Mouse (Mus musculus) midbrain, embryonic 10.5 days (tissue): ENCODE data around the gene Fto. TPM values are rescaled to one million over a fixed set of nuclear protein-coding genes. Genes with fewer than 3 reads are reported as not detected.

Source experiments
- DNase-seq: peaks from one replicate; pipeline ENCODE4 v3.0.0-alpha.2; 2017; ENCODE audit warnings: low spot score
- H3K27ac ChIP-seq: fragments of 300-500 bp; sonication (generic); replicated peaks from 2 replicates; pipeline ENCODE4 v1.5.1; 2016; ENCODE audit warnings: mild to moderate bottlenecking
- H3K27me3 ChIP-seq: fragments of 300-500 bp; sonication (generic); 2 replicates; pipeline ENCODE4 v1.6.1; 2016; ENCODE audit warnings: low read depth, mild to moderate bottlenecking; ENCODE audit not compliant: poor library complexity, severe bottlenecking
- H3K36me3 ChIP-seq: fragments of 300-500 bp; sonication (generic); 2 replicates; pipeline ENCODE4 v1.6.1; 2016; ENCODE audit warnings: mild to moderate bottlenecking, moderate library complexity
- H3K4me1 ChIP-seq: fragments of 300-500 bp; sonication (generic); 2 replicates; pipeline ENCODE4 v1.6.1; 2016
- H3K4me3 ChIP-seq: fragments of 300-500 bp; sonication (generic); 2 replicates; pipeline ENCODE4 v1.5.1; 2016; ENCODE audit warnings: mild to moderate bottlenecking, moderate library complexity
- H3K9me3 ChIP-seq: fragments of 300-500 bp; sonication (generic); replicated peaks from 2 replicates; pipeline ENCODE4 v1.6.1; 2016; ENCODE audit warnings: mild to moderate bottlenecking
- WGBS: fragments of 180-500 bp; shearing (Covaris S2); methylation state at CpG from one replicate; pipeline ENCODE4 v1.1.7; 2016; 5-methylcytosine and 5-hydroxymethylcytosine counted together
- polyA plus RNA-seq: library from polyadenylated mRNA; unstranded; fragments of >200 nt; fragmentation: Nextera tagmentation; extraction: Ambion mirVana; gene quantifications from 2 replicates; pipeline ENCODE4 v1.2.1, GENCODE M21; 2016

Gene Fto
- polyA plus RNA-seq, 1 experiment from 2014 or later: 91.3 TPM

DNA sequence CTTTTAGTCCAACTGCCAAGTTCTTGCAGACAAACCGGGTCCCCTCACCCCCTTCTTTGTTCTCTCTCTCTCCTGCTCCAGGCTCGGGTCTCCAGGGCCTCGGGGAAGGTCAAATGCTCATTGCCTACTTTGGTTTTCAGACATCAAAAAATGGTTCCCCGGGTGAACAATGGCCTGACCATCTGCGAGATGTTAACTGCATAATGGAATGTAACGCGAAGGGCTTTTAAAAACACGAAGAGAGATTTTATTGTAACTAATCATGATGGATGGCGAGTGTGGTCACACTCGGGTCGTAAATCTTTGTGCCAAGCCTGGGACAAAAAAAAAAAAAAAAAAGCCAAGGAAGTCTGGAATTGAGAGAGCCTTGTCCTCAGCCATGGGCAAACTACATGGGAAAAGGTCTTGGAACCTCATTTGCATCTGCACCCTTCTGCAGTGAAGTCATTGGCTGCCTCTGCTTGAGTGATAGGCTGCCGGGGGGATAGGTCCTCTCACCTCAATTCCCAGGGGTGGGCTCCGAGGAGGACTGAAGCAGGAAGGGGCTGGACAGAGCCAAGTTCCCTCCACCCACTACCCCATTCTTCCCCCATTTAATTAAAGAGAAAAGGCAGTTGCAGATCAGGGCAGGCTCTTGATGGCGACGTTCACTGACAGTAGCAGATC is 378.9 kb downstream of the Fto start:
- WGBS: 63% methylated on average over 15 of the region's 15 CpGs
- peaks cover 13% of the 10 kb centered on the region for H3K4me1 ChIP-seq
- H3K9me3 ChIP-seq: no peaks in the 10 kb centered on the region
- H3K4me3 ChIP-seq: no peak overlapping the region
- no peaks in the 10 kb centered on the region for H3K36me3 ChIP-seq
- no peak for DNase-seq
- no peak overlapping the region for H3K27ac ChIP-seq
- peaks cover 22% of the 10 kb centered on the region for H3K27me3 ChIP-seq

DNA sequence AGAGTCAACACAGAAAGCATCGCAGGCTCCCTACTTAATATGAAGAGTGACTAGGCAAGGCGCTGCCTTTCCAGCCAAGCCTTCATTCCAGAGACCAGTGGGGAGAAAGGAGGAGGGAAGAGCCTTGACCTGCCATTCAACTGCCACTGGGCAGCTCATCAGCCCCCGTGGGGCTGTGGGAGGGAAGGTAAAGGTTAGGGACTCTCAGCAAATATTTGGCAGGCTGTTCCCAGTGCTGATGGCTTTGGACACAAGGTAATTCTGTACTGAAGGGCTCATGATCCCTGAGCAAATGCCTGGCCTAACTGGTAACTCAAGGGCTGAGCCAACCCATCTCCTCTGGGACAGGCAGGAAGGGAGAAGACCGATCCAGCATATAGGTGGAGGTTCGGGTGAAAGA is 393.2 kb downstream of the Fto start:
- H3K4me3 ChIP-seq: no peak overlapping the region
- peaks cover 78% of the 10 kb centered on the region for H3K27me3 ChIP-seq
- no peak for DNase-seq
- H3K27ac ChIP-seq: no peak overlapping the region
- H3K4me1 ChIP-seq: peaks cover 34% of the 10 kb centered on the region
- H3K9me3 ChIP-seq: peaks cover 4% of the 10 kb centered on the region; the same call in 1 of the 2 replicates
- no peaks in the 10 kb centered on the region for H3K36me3 ChIP-seq
- WGBS: 85% methylated on average over 5 of the region's 5 CpGs

DNA sequence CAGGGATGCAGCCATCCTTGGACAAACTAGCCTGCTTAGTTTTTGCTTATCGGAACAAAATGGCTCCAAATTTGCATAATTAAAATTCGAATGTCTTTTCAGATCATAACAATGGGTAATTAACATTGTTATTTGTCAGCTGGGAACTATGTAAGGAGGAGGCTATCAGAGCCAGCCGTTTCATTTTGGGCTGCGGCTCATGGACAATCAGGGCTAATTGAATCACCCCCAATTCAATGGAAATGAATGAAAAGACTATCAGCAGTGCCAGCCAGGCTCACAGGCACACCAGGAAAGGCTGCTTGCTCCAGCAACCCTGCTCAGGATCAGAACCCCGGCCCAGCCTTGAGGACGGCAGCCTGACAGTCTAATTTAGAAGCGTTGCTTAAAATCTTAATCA is 395.3 kb downstream of the Fto start:
- DNase-seq: no peak
- peaks cover 79% of the 10 kb centered on the region for H3K27me3 ChIP-seq
- WGBS: 34% methylated on average over 7 of the region's 7 CpGs

DNA sequence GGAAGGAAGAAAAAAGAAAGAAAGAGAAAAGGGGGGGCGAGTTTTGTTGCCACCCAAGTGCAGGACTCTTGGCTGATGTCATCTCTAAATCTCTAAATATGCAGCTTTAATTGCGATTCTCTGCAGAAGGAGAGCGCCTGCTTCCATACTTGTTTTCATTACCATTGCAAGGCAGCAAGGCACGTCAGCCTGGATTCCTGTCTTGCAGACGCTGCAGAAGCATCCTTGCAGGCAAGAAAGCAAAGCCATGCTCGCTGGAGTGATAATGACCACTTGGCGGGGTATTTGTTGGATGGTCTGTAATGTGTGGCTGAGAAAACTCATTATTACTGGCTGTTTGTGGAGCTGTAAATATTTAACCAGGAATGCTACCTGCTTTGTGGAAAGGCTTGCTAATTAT is 396.4 kb downstream of the Fto start:
- H3K4me1 ChIP-seq: peaks cover 66% of the 10 kb centered on the region
- peaks cover 4% of the 10 kb centered on the region; the same call in 1 of the 2 replicates for H3K9me3 ChIP-seq
- 27% methylated on average over 7 of the region's 7 CpGs for WGBS
- no peaks in the 10 kb centered on the region for H3K36me3 ChIP-seq
- no peak overlapping the region for H3K27ac ChIP-seq
- no peak for DNase-seq
- peaks cover 79% of the 10 kb centered on the region for H3K27me3 ChIP-seq
- H3K4me3 ChIP-seq: no peak overlapping the region

More for the DNA sequence above, 395.3 kb downstream of the Fto start:
- no peaks in the 10 kb centered on the region for H3K36me3 ChIP-seq
- no peak overlapping the region for H3K27ac ChIP-seq
- 0 out of 2 replicates have a peak overlapping the region, but pooled peaks have one; percentile 5 for H3K4me3 ChIP-seq
- peaks cover 55% of the 10 kb centered on the region for H3K4me1 ChIP-seq
- peaks cover 4% of the 10 kb centered on the region; the same call in 1 of the 2 replicates for H3K9me3 ChIP-seq

DNA sequence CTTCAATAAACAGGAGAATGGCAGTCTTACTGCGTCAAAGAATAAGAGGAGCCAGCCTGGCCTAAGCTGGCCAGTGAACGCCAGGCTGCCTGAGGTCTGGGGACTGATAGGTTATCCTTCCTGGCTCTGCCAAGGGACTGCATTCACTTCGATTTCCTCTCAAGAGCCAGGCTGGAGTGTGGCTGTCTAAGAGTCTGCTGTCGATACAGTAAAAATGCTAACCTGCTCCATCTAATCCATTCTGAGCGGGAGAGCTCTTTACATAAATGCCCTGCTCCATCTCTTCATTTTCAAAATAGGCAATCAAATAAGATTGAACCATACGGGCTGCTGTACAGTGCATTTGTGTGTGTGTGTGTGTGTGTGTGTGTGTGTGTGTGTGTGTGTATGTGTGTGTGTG is 397.9 kb downstream of the Fto start:
- H3K27me3 ChIP-seq: peaks cover 82% of the 10 kb centered on the region
- peaks cover 4% of the 10 kb centered on the region; the same call in 1 of the 2 replicates for H3K9me3 ChIP-seq
- DNase-seq: no peak
- H3K4me1 ChIP-seq: peaks cover 79% of the 10 kb centered on the region
- WGBS: 48% methylated on average over 6 of the region's 6 CpGs
- H3K4me3 ChIP-seq: no peak overlapping the region
- no peak overlapping the region for H3K27ac ChIP-seq
- no peaks in the 10 kb centered on the region for H3K36me3 ChIP-seq

DNA sequence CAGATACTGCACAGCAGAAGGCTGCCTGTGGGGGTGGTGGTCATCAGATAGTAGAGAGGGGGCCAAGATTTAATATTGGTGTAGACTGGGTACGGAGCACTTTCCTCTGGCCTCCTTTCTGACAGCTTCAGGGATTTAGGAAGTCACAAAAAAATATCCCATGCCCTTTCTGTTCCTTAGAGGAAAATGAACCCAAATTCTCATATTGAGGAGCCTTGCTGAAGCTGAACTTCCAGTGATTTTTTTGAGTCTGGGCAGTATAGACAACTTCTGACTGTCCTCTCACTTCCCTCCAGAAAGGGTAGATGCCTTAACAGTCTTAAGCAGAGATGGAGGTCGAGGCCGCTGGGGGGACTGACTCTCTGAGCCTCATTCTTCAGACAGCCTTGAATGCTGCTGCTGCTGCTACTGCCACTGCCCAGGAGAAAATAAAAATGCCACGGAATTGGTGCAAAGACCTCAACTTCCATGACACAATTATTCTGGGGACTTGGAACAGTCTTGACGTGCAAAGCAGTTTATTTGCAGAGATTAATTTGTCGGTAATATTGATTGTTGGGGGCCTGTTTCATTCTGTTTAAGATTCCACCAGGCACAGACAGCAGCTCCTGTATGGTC is 398.8 kb downstream of the Fto start:
- Histone ChIP-seq H3K36me3 (no peaks in the 10 kb centered on the region), H3K4me1 (peaks cover 80% of the 10 kb centered on the region), H3K27me3 (peaks cover 82% of the 10 kb centered on the region), H3K9me3 (peaks cover 4% of the 10 kb centered on the region; the same call in 1 of the 2 replicates), H3K4me3 (peak overlapping the region; percentile 49; the same call in 1 of the 2 replicates), H3K27ac (peak overlapping the region; percentile 85)
- WGBS: 23% methylated on average over 6 of the region's 6 CpGs
- peak; percentile 41 for DNase-seq

DNA sequence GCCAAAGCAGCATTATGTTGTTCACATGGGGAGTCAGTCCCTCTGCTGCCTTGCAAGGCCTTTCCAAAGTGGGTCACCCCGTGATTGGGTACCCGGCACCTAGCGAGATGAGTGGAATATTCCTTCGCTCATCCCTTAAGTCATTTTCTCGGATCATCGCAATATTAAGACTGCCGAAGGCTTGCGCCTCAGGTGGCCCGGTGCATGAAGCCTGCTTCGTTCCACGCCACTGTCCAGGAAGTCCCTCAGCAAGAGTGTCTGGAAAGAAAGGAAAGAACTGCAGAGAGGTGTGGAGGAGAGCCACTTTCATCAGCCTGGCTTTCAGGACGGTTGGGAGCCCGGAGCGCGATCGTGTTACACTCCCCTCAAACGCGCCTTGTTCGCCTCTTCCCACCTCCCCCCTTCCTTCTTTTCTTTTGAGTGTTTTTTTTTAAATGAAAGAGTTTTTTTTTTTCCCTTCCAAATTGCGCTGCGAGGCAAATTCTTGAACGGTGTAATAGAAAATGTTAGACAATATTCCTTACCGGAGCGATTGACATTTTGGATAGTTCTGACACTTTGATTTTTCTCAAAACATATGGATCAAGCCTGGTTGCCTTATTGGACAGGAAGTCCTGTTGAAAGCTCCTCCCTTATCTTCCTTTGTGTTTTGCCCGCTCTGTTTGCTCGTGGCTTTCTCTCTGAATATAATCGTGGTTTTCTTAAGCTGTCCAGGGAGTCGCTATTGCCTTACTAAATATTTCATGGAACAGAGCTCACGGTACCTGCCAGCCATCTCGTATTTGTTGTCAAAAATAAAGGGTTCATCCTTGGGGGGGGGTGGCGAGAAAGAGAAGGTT is 399.6 kb downstream of the Fto start:
- Histone ChIP-seq H3K27ac (peak overlapping the region; percentile 85), H3K4me1 (peaks cover 80% of the 10 kb centered on the region), H3K27me3 (peaks cover 84% of the 10 kb centered on the region), H3K4me3 (peak overlapping the region; percentile 49), H3K9me3 (peaks cover 2% of the 10 kb centered on the region; the same call in 1 of the 2 replicates), H3K36me3 (no peaks in the 10 kb centered on the region)
- WGBS: 6% methylated on average over 31 of the region's 31 CpGs
- DNase-seq: peak; percentile 49

DNA sequence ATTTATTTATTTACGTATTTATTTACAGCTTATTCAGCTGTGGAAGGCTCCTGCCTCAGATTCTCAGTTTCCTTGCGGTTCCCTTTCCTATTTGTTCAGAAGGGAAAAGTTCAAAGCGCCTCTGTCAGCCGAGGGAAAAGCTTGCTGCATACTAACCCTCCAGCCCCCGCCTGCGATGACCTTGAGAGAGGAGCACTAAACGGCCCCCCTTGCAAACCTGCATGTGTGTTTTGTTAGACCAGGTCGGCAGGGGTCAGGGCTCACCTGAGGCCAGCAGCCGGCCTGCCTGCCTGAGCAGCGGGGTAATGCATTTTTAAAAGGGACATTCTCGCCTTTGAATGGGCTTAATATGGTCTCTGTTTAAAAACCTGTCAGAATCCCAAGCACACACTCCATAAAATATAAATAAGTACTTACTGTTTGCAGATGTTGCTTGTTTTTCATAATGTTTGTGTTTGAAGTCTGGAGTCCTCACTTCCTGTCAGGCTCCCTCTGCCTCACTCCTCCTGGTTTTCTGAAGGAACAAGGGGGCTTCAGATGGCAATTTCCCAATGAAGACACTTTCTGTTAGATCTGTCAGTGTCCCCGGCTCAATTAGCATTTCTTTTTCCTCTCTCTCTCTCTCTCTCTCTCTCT is 400.5 kb downstream of the Fto start:
- Histone ChIP-seq H3K27me3 (peaks cover 78% of the 10 kb centered on the region), H3K9me3 (no peaks in the 10 kb centered on the region), H3K27ac (peak overlapping the region; percentile 85), H3K4me1 (peaks cover 73% of the 10 kb centered on the region), H3K36me3 (no peaks in the 10 kb centered on the region), H3K4me3 (peak overlapping the region; percentile 49)
- peak; percentile 47 for DNase-seq
- WGBS: 9% methylated on average over 12 of the region's 12 CpGs

DNA sequence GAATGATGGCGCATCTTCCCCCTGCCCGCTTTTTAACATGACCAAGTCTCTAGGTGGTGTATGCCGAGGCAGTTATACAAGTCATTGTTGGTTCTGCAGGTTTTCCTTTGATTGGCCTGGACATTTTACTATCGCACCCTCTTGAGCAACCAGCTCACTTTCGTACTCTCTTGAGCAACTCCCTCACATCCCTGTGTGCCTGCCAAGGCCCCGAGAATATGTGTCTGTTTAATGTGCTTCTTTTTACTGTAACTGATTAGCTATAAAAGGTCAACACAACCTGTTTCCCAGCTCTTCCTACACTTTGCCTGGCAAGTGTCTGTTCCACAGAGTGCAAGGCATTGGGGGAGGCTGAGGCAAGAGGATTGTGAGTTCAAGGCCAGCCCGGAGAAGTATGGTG is 401.4 kb downstream of the Fto start:
- H3K4me3 ChIP-seq: no peak overlapping the region
- no peak for DNase-seq
- no peaks in the 10 kb centered on the region for H3K9me3 ChIP-seq
- 94% methylated on average over 7 of the region's 7 CpGs for WGBS
- H3K36me3 ChIP-seq: no peaks in the 10 kb centered on the region
- peak overlapping the region; percentile 85; the same call in 1 of the 2 replicates for H3K27ac ChIP-seq
- H3K4me1 ChIP-seq: peaks cover 64% of the 10 kb centered on the region
- peaks cover 74% of the 10 kb centered on the region for H3K27me3 ChIP-seq

DNA sequence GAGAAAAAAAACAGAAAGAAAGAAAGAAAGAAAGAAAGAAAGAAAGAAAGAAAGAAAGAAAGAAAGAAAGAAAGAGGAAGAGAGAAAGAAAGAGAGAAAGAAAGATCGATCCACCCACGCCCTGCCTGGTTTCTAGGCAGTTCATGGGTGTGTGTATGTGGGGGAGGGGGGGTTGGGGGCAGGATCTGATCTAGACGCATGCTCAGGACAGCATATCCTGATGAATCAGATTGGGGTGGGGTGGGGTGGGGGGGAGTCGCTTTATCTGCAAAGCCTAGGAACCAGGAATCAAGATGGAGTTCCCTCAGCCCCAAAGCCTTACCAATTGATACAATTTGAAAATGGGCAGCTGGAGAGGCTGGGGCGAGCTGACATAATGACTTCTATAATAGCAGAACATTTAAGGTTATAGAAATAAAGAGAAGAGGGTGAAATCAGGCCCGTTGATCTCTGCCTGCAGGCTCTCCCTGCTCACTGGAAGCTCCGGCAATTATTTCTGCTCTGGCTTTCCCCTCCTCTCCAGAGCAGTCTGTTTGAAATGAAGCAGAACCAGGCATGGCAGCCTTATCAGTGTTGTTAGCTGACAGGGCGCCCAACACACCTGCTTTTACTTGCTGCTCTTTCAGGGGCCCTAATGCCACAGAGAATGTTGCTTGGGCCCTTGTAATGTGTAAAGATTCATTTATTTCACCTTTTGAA is 402.2 kb downstream of the Fto start:
- Histone ChIP-seq H3K9me3 (no peaks in the 10 kb centered on the region), H3K4me3 (no peak overlapping the region), H3K27ac (0 out of 2 replicates have a peak overlapping the region, but pooled peaks have one; percentile 18), H3K36me3 (no peaks in the 10 kb centered on the region), H3K27me3 (peaks cover 66% of the 10 kb centered on the region), H3K4me1 (peaks cover 56% of the 10 kb centered on the region)
- WGBS: 47% methylated on average over 8 of the region's 8 CpGs
- no peak for DNase-seq
